Mouse (Mus musculus): Measurements from ENCODE around the gene Cd47.

- TF ChIP-seq CTCF (IDR thresholded peaks at IDR 0.05; ENCODE audit: low read depth) (peak; percentile 31; the same call in 1 of the 2 replicates), EP300 (IDR thresholded peaks at IDR 0.05; ENCODE audit: low read depth) (no peak)
These were observed 138.4 kb downstream of the Cd47 start for GRCm38 (mm10) chr16:49938483-49939301.

Data from liver, postnatal 0 days (tissue).